Mouse (Mus musculus): ENCODE measurements around the gene Pparg. TPM values are rescaled to one million over a fixed set of nuclear protein-coding genes. Genes with fewer than 3 reads are reported as not detected.

Pparg gene
- polyA plus RNA-seq, 1 experiment from 2014 or later = 0.51 TPM

GRCm38 (mm10) chr6:115506425-115506824 lies 145.7 kb downstream of the Pparg start:
- WGBS = 96% methylated on average over 1 of the region's 1 CpGs
- ATAC-seq (ENCODE audit: low FRiP score) (no peak), DNase-seq (ENCODE audit: low spot score) (no peak)
- H3K36me3 ChIP-seq (replicated peaks; ENCODE audit: control insufficient read depth, insufficient read depth) = no peaks in the 10 kb centered on the region
- H3K27ac ChIP-seq = no peak overlapping the region
- H3K4me2 ChIP-seq (replicated peaks) = no peak overlapping the region
- H3K27me3 ChIP-seq (ENCODE audit: control insufficient read depth, insufficient read depth, low read length) = no peaks in the 10 kb centered on the region
- no peak overlapping the region for H3K9ac ChIP-seq
- H3K4me1 ChIP-seq (replicated peaks; ENCODE audit: control insufficient read depth, insufficient read depth, low read length) = no peaks in the 10 kb centered on the region
- peaks cover 10% of the 10 kb centered on the region for H3K9me3 ChIP-seq (ENCODE audit: control insufficient read depth, low read length)
- H3K4me3 ChIP-seq (replicated peaks; ENCODE audit: low read length) = no peak overlapping the region

DNA sequence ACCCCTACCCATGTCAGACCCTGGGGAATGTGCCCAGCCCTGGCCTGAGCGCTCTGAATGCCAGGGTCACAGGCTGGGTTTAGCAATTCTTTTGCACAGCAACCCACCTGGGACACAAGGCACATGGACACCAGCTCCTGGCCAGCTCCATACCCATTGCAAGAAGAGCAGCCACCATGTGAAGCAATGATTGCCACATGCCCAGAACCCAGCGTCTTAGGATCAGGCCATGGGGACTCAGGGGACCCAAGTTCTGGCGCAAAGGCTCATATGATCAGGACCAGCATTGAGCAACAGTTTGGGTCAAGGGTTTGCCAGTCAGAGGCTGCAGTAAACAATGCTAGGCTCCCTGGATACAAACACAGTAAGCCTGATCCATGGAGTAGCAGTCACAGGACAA lies 150.7 kb downstream of the Pparg start:
- no peak overlapping the region for H3K27ac ChIP-seq
- DNase-seq (ENCODE audit: low spot score) (no peak), ATAC-seq (ENCODE audit: low FRiP score) (no peak)
- H3K9me3 ChIP-seq (ENCODE audit: control insufficient read depth, low read length) = peaks cover 10% of the 10 kb centered on the region
- H3K9ac ChIP-seq = no peak overlapping the region
- no peaks in the 10 kb centered on the region for H3K36me3 ChIP-seq (replicated peaks; ENCODE audit: control insufficient read depth, insufficient read depth)
- H3K4me2 ChIP-seq (replicated peaks) = no peak overlapping the region
- H3K27me3 ChIP-seq (ENCODE audit: control insufficient read depth, insufficient read depth, low read length) = no peaks in the 10 kb centered on the region
- no peak overlapping the region for H3K4me3 ChIP-seq (replicated peaks; ENCODE audit: low read length)
- H3K4me1 ChIP-seq (replicated peaks; ENCODE audit: control insufficient read depth, insufficient read depth, low read length) = no peaks in the 10 kb centered on the region
- 93% methylated on average over 3 of the region's 3 CpGs for WGBS

DNA sequence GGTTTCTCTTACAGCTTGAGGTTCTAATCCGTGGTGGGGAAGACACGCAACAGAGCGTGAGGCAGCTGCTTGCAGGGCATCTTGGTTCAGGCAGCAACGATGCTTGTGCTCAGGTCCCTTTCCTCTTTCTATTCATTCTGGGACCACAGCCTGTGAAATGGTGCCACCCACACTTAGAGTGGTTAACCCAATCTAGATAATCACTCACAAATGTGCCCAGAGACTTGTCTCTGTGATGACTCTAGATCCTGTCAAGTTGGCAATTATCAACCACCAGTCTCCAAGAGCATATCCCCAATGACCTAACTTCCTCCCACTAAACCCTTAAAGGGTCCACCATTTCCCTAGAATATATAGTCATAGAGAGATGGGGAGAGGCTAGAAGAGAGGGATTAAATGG lies 152.5 kb downstream of the Pparg start:
- Histone ChIP-seq H3K9me3 (ENCODE audit: control insufficient read depth, low read length) (peaks cover 8% of the 10 kb centered on the region), H3K9ac (no peak overlapping the region), H3K4me1 (replicated peaks; ENCODE audit: control insufficient read depth, insufficient read depth, low read length) (no peaks in the 10 kb centered on the region), H3K4me2 (replicated peaks) (no peak overlapping the region), H3K27ac (no peak overlapping the region), H3K4me3 (replicated peaks; ENCODE audit: low read length) (no peak overlapping the region), H3K27me3 (ENCODE audit: control insufficient read depth, insufficient read depth, low read length) (no peaks in the 10 kb centered on the region), H3K36me3 (replicated peaks; ENCODE audit: control insufficient read depth, insufficient read depth) (no peaks in the 10 kb centered on the region)
- ATAC-seq (ENCODE audit: low FRiP score) (no peak), DNase-seq (ENCODE audit: low spot score) (no peak)
- WGBS = 90% methylated on average over 4 of the region's 4 CpGs

DNA sequence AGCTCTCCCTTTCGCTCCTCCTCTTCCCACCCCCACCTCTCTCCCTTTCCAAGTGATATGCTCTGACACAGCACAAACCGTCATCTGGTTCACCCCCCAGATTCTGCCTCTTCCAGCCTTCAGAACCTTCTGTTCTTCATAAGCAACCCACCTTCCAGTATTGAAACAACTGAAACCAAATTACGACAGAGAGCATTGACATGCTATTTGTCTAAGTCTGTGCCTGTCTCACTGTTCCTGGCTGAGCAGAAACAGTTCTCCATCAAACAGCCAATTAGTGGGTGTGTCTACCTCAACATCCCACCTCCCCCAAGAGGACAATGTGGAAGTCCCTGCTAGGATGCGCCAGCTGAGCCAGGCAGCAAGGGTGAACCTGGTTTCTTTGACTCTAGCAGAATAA lies 157.2 kb downstream of the Pparg start:
- no peaks in the 10 kb centered on the region for H3K4me1 ChIP-seq (replicated peaks; ENCODE audit: control insufficient read depth, insufficient read depth, low read length)
- DNase-seq (ENCODE audit: low spot score) = no peak
- H3K4me2 ChIP-seq (replicated peaks) = no peak overlapping the region
- H3K9me3 ChIP-seq (ENCODE audit: control insufficient read depth, low read length) = no peaks in the 10 kb centered on the region
- H3K9ac ChIP-seq = no peak overlapping the region
- H3K4me3 ChIP-seq (replicated peaks; ENCODE audit: low read length) = no peak overlapping the region
- no peak overlapping the region for H3K27ac ChIP-seq
- no peaks in the 10 kb centered on the region for H3K36me3 ChIP-seq (replicated peaks; ENCODE audit: control insufficient read depth, insufficient read depth)
- ATAC-seq (ENCODE audit: low FRiP score) = no peak
- no peaks in the 10 kb centered on the region for H3K27me3 ChIP-seq (ENCODE audit: control insufficient read depth, insufficient read depth, low read length)
- 75% methylated on average over 4 of the region's 4 CpGs for WGBS

GRCm38 (mm10) chr6:115518352-115518751 lies 157.6 kb downstream of the Pparg start:
- no peak for ATAC-seq (ENCODE audit: low FRiP score)
- no peaks in the 10 kb centered on the region for H3K4me1 ChIP-seq (replicated peaks; ENCODE audit: control insufficient read depth, insufficient read depth, low read length)
- no peaks in the 10 kb centered on the region for H3K27me3 ChIP-seq (ENCODE audit: control insufficient read depth, insufficient read depth, low read length)
- DNase-seq (ENCODE audit: low spot score) = no peak
- H3K27ac ChIP-seq = no peak overlapping the region
- H3K36me3 ChIP-seq (replicated peaks; ENCODE audit: control insufficient read depth, insufficient read depth) = no peaks in the 10 kb centered on the region
- no peaks in the 10 kb centered on the region for H3K9me3 ChIP-seq (ENCODE audit: control insufficient read depth, low read length)
- H3K9ac ChIP-seq = no peak overlapping the region
- H3K4me2 ChIP-seq (replicated peaks) = no peak overlapping the region
- no peak overlapping the region for H3K4me3 ChIP-seq (replicated peaks; ENCODE audit: low read length)
- 69% methylated on average over 2 of the region's 2 CpGs for WGBS

- no peak overlapping the region for H3K4me3 ChIP-seq (replicated peaks; ENCODE audit: low read length)
- H3K9ac ChIP-seq = no peak overlapping the region
- DNase-seq (ENCODE audit: low spot score) (no peak), ATAC-seq (ENCODE audit: low FRiP score) (no peak)
- H3K36me3 ChIP-seq (replicated peaks; ENCODE audit: control insufficient read depth, insufficient read depth) = no peaks in the 10 kb centered on the region
- no peak overlapping the region for H3K27ac ChIP-seq
- no peak overlapping the region for H3K4me2 ChIP-seq (replicated peaks)
- no peaks in the 10 kb centered on the region for H3K9me3 ChIP-seq (ENCODE audit: control insufficient read depth, low read length)
- H3K4me1 ChIP-seq (replicated peaks; ENCODE audit: control insufficient read depth, insufficient read depth, low read length) = no peaks in the 10 kb centered on the region
- 51% methylated on average over 12 of the region's 12 CpGs for WGBS
- H3K27me3 ChIP-seq (ENCODE audit: control insufficient read depth, insufficient read depth, low read length) = no peaks in the 10 kb centered on the region
Observed at GRCm38 (mm10) chr6:115519275-115519699, 158.5 kb downstream of the Pparg start.

GRCm38 (mm10) chr6:115521923-115522322 lies 161.2 kb downstream of the Pparg start:
- H3K9ac ChIP-seq = no peak overlapping the region
- no peak overlapping the region for H3K4me2 ChIP-seq (replicated peaks)
- H3K27ac ChIP-seq = no peak overlapping the region
- no peak for ATAC-seq (ENCODE audit: low FRiP score)
- H3K4me3 ChIP-seq (replicated peaks; ENCODE audit: low read length) = no peak overlapping the region
- no peak for DNase-seq (ENCODE audit: low spot score)
- H3K9me3 ChIP-seq (ENCODE audit: control insufficient read depth, low read length) = no peaks in the 10 kb centered on the region
- H3K27me3 ChIP-seq (ENCODE audit: control insufficient read depth, insufficient read depth, low read length) = no peaks in the 10 kb centered on the region
- no peaks in the 10 kb centered on the region for H3K4me1 ChIP-seq (replicated peaks; ENCODE audit: control insufficient read depth, insufficient read depth, low read length)
- WGBS = 96% methylated on average over 1 of the region's 1 CpGs
- H3K36me3 ChIP-seq (replicated peaks; ENCODE audit: control insufficient read depth, insufficient read depth) = no peaks in the 10 kb centered on the region

GRCm38 (mm10) chr6:115522691-115523146 lies 162.0 kb downstream of the Pparg start:
- WGBS = 83% methylated on average over 6 of the region's 6 CpGs
- DNase-seq (ENCODE audit: low spot score) (no peak), ATAC-seq (ENCODE audit: low FRiP score) (no peak)
- Histone ChIP-seq H3K4me2 (replicated peaks) (no peak overlapping the region), H3K36me3 (replicated peaks; ENCODE audit: control insufficient read depth, insufficient read depth) (no peaks in the 10 kb centered on the region), H3K9ac (no peak overlapping the region), H3K27ac (no peak overlapping the region), H3K4me1 (replicated peaks; ENCODE audit: control insufficient read depth, insufficient read depth, low read length) (no peaks in the 10 kb centered on the region), H3K9me3 (ENCODE audit: control insufficient read depth, low read length) (no peaks in the 10 kb centered on the region), H3K4me3 (replicated peaks; ENCODE audit: low read length) (no peak overlapping the region), H3K27me3 (ENCODE audit: control insufficient read depth, insufficient read depth, low read length) (no peaks in the 10 kb centered on the region)

DNA sequence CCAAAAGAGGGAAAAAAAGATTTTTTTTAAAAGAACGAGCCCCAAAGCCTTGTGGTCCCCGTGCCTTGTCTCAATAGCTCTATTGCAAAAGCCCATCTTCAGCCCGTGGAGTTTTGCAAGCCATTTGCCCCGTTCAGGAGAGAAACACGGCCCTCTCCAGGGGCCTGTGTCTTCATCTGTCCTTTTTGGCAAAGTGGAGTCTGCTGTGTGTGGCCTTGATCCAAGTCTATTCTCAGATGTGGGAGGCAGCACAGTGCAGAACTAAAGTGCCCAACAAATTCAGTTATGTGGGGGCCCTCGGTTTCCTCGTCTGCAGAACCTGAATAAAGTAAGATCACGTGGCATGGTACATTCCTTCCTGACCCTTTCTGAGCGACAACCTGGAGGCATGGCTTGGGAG lies 162.4 kb downstream of the Pparg start:
- Histone ChIP-seq H3K9ac (no peak overlapping the region), H3K9me3 (ENCODE audit: control insufficient read depth, low read length) (no peaks in the 10 kb centered on the region), H3K36me3 (replicated peaks; ENCODE audit: control insufficient read depth, insufficient read depth) (no peaks in the 10 kb centered on the region), H3K27me3 (ENCODE audit: control insufficient read depth, insufficient read depth, low read length) (no peaks in the 10 kb centered on the region), H3K4me2 (replicated peaks) (no peak overlapping the region), H3K27ac (no peak overlapping the region), H3K4me3 (replicated peaks; ENCODE audit: low read length) (no peak overlapping the region), H3K4me1 (replicated peaks; ENCODE audit: control insufficient read depth, insufficient read depth, low read length) (no peaks in the 10 kb centered on the region)
- no peak for DNase-seq (ENCODE audit: low spot score)
- ATAC-seq (ENCODE audit: low FRiP score) = no peak
- WGBS = 75% methylated on average over 9 of the region's 9 CpGs

- Histone ChIP-seq H3K36me3 (replicated peaks; ENCODE audit: control insufficient read depth, insufficient read depth) (no peaks in the 10 kb centered on the region), H3K9ac (no peak overlapping the region), H3K4me3 (replicated peaks; ENCODE audit: low read length) (no peak overlapping the region), H3K4me2 (replicated peaks) (no peak overlapping the region), H3K27me3 (ENCODE audit: control insufficient read depth, insufficient read depth, low read length) (no peaks in the 10 kb centered on the region), H3K27ac (no peak overlapping the region), H3K9me3 (ENCODE audit: control insufficient read depth, low read length) (no peaks in the 10 kb centered on the region), H3K4me1 (replicated peaks; ENCODE audit: control insufficient read depth, insufficient read depth, low read length) (no peaks in the 10 kb centered on the region)
- 83% methylated on average over 9 of the region's 9 CpGs for WGBS
- ATAC-seq (ENCODE audit: low FRiP score) (no peak), DNase-seq (ENCODE audit: low spot score) (no peak)
Observed at GRCm38 (mm10) chr6:115524449-115524990, 163.8 kb downstream of the Pparg start.
